Mouse (Mus musculus): ENCODE measurements around the gene Acta1. TPM values are rescaled to one million over a fixed set of nuclear protein-coding genes. Genes with fewer than 3 reads are reported as not detected.

The Acta1 gene
- polyA plus RNA-seq, 1 experiment = 0.78 TPM

GRCm38 (mm10) chr8:123846509-123846908, 48.0 kb downstream of the Acta1 start:
- H3K27me3 ChIP-seq (ENCODE audit: control insufficient read depth, insufficient read depth, low read length) = no peaks in the 10 kb centered on the region
- H3K36me3 ChIP-seq (ENCODE audit: control insufficient read depth, insufficient read depth, low read length) = no peaks in the 10 kb centered on the region
- TF ChIP-seq CTCF (IDR thresholded peaks at IDR 0.05; ENCODE audit: control insufficient read depth, insufficient read depth, insufficient replicate concordance, low read depth, low read length) = no peak
- TF ChIP-seq POLR2A (IDR thresholded peaks at IDR 0.05; ENCODE audit: control insufficient read depth, low read depth, low read length) = no peak
- H3K4me3 ChIP-seq (ENCODE audit: control insufficient read depth, low read depth, low read length) = no peak overlapping the region
- no peaks in the 10 kb centered on the region for H3K4me1 ChIP-seq (ENCODE audit: control insufficient read depth, insufficient read depth, low read length)
- H3K27ac ChIP-seq (ENCODE audit: control insufficient read depth, insufficient read depth, low read depth, low read length) = no peak overlapping the region

GRCm38 (mm10) chr8:123845991-123846390, 48.6 kb downstream of the Acta1 start:
- Histone ChIP-seq H3K4me1 (ENCODE audit: control insufficient read depth, insufficient read depth, low read length) (no peaks in the 10 kb centered on the region), H3K4me3 (ENCODE audit: control insufficient read depth, low read depth, low read length) (no peak overlapping the region), H3K27ac (ENCODE audit: control insufficient read depth, insufficient read depth, low read depth, low read length) (no peak overlapping the region), H3K36me3 (ENCODE audit: control insufficient read depth, insufficient read depth, low read length) (no peaks in the 10 kb centered on the region), H3K27me3 (ENCODE audit: control insufficient read depth, insufficient read depth, low read length) (no peaks in the 10 kb centered on the region)
- TF ChIP-seq CTCF (IDR thresholded peaks at IDR 0.05; ENCODE audit: control insufficient read depth, insufficient read depth, insufficient replicate concordance, low read depth, low read length) (no peak), POLR2A (IDR thresholded peaks at IDR 0.05; ENCODE audit: control insufficient read depth, low read depth, low read length) (no peak)

- H3K36me3 ChIP-seq (ENCODE audit: control insufficient read depth, insufficient read depth, low read length) = no peaks in the 10 kb centered on the region
Observed at GRCm38 (mm10) chr8:123845114-123845513, 49.4 kb downstream of the Acta1 start.

GRCm38 (mm10) chr8:123844341-123844740, 50.2 kb downstream of the Acta1 start:
- TF ChIP-seq CTCF (IDR thresholded peaks at IDR 0.05; ENCODE audit: control insufficient read depth, insufficient read depth, insufficient replicate concordance, low read depth, low read length) = no peak
- no peak for TF ChIP-seq POLR2A (IDR thresholded peaks at IDR 0.05; ENCODE audit: control insufficient read depth, low read depth, low read length)
- no peaks in the 10 kb centered on the region for H3K36me3 ChIP-seq (ENCODE audit: control insufficient read depth, insufficient read depth, low read length)
- H3K4me3 ChIP-seq (ENCODE audit: control insufficient read depth, low read depth, low read length) = no peak overlapping the region
- H3K4me1 ChIP-seq (ENCODE audit: control insufficient read depth, insufficient read depth, low read length) = no peaks in the 10 kb centered on the region
- no peak overlapping the region for H3K27ac ChIP-seq (ENCODE audit: control insufficient read depth, insufficient read depth, low read depth, low read length)
- no peaks in the 10 kb centered on the region for H3K27me3 ChIP-seq (ENCODE audit: control insufficient read depth, insufficient read depth, low read length)

More at GRCm38 (mm10) chr8:123845114-123845513, 49.4 kb downstream of the Acta1 start:
- H3K4me3 ChIP-seq (ENCODE audit: control insufficient read depth, low read depth, low read length) = no peak overlapping the region
- no peaks in the 10 kb centered on the region for H3K27me3 ChIP-seq (ENCODE audit: control insufficient read depth, insufficient read depth, low read length)
- no peaks in the 10 kb centered on the region for H3K4me1 ChIP-seq (ENCODE audit: control insufficient read depth, insufficient read depth, low read length)
- TF ChIP-seq CTCF (IDR thresholded peaks at IDR 0.05; ENCODE audit: control insufficient read depth, insufficient read depth, insufficient replicate concordance, low read depth, low read length) (no peak), POLR2A (IDR thresholded peaks at IDR 0.05; ENCODE audit: control insufficient read depth, low read depth, low read length) (no peak)
- H3K27ac ChIP-seq (ENCODE audit: control insufficient read depth, insufficient read depth, low read depth, low read length) = no peak overlapping the region

- TF ChIP-seq CTCF (IDR thresholded peaks at IDR 0.05; ENCODE audit: control insufficient read depth, insufficient read depth, insufficient replicate concordance, low read depth, low read length) (no peak), POLR2A (IDR thresholded peaks at IDR 0.05; ENCODE audit: control insufficient read depth, low read depth, low read length) (no peak)
- no peaks in the 10 kb centered on the region for H3K36me3 ChIP-seq (ENCODE audit: control insufficient read depth, insufficient read depth, low read length)
- no peak overlapping the region for H3K27ac ChIP-seq (ENCODE audit: control insufficient read depth, insufficient read depth, low read depth, low read length)
- no peaks in the 10 kb centered on the region for H3K27me3 ChIP-seq (ENCODE audit: control insufficient read depth, insufficient read depth, low read length)
- H3K4me1 ChIP-seq (ENCODE audit: control insufficient read depth, insufficient read depth, low read length) = no peaks in the 10 kb centered on the region
- no peak overlapping the region for H3K4me3 ChIP-seq (ENCODE audit: control insufficient read depth, low read depth, low read length)
Observed at GRCm38 (mm10) chr8:123842086-123842485, 52.5 kb downstream of the Acta1 start.

Other genes with a start within 250 kb of the Acta1 start
- 5.8 and 7.6 TPM in 2 replicates for gene Rhou, start 240.8 kb downstream of the Acta1 start, polyA plus RNA-seq (2012; rRNA removed)
- gene Rab4a, start 88.8 kb downstream of the Acta1 start, polyA plus RNA-seq (2012; rRNA removed) = 5.3 and 8.9 TPM in 2 replicates
- 28.2 and 32.0 TPM in 2 replicates for gene Ccsap, start 34.5 kb downstream of the Acta1 start, polyA plus RNA-seq (2012; rRNA removed)
- gene Nup133, start 54.5 kb upstream of the Acta1 start, polyA plus RNA-seq (2012; rRNA removed) = 21.5 and 24.6 TPM in 2 replicates
- 2.3 and 2.9 TPM in 2 replicates for gene Abcb10, start 88.4 kb upstream of the Acta1 start, polyA plus RNA-seq (2012; rRNA removed)
- gene Taf5l, start 126.6 kb upstream of the Acta1 start, polyA plus RNA-seq (2012; rRNA removed) = 45.3 and 47.8 TPM in 2 replicates
- 28.0 and 33.4 TPM in 2 replicates for gene Urb2, start 126.8 kb upstream of the Acta1 start, polyA plus RNA-seq (2012; rRNA removed)

Data from testis, adult 2 months (tissue).